Mouse (Mus musculus) CD8-positive naive resting alpha-beta T cell, adult 57 days (primary cell): ENCODE data around the gene Hdac10. TPM values are rescaled to one million over a fixed set of nuclear protein-coding genes. Genes with fewer than 3 reads are reported as not detected.

Experiments
- total RNA-seq: library from RNA; stranded (reverse); gene quantifications from one replicate; pipeline ENCODE4 v1.2.4, GENCODE M21; 2023

The Hdac10 gene
- 13.4 TPM for total RNA-seq

DNA sequence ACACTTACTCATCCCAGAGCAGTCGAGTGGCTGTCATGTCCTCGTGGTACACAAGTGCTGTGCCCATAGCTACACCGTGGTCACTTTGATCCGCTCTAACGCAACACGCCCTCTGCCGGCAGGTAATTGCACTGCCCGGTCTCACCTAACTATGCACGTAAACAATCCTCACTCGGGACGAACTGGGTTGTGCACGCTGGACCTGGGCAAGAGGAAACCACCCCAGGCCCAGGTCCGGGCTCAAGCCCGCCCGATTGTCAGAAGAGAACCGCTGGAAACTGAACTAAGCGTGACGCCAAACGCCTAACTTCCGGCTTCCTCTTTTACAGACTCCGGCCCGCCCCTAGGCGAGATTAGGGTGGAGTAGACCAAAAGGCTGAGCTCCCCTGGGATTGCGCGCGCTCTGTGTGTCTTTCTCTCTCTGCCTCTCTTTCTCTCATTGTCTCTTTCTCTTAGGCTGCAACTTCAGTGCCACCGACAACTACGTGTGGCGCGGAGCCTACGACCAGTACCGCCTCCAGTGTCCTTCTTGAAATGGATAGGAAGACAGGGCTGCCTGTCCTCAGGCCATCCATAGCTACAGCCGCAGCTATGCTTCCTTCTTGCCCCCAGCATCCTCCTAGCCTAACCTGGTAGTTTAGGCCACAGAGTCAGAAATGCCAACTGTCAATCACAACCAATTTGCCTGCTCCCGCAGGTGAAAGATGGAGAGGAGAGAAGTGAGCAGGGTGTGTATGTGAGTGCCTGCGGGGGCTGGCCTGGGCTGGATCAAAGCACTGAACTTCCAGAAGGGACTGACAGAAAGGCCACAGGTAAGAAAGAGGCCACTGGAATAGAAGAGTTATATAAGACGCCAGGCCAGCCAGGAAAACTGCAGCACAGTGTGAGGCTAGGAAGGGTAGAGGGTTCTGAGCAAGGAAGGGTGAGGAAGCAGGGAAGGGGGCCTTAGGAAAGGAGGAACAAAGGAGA lies at the start of gene Hdac10:
TSS of gene Hdac10 (minus strand) at position 319 of the 969 bp plus-strand sequence.

GRCm38 (mm10) chr15:89149271-89150040 lies 21.0 kb upstream of the Hdac10 start, which contains the start of gene Mapk11:
Mapk11 (minus strand) TSS chr15:89149628.

GRCm38 (mm10) chr15:89140659-89141252 lies 12.3 kb upstream of the Hdac10 start, which contains the start of gene Mapk12:
Mapk12 (minus strand) TSS chr15:89140703.

GRCm38 (mm10) chr15:89122649-89123366 lies 5.7 kb downstream of the Hdac10 start, which contains the start of gene Tubgcp6:
Tubgcp6 (minus strand) TSS chr15:89123112.

GRCm38 (mm10) chr15:89088607-89089247 lies 39.8 kb downstream of the Hdac10 start, which contains the start of gene Selenoo:
Selenoo (plus strand) TSS chr15:89089084.

GRCm38 (mm10) chr15:89074613-89075477 lies 53.7 kb downstream of the Hdac10 start, which contains the start of gene Trabd:
Trabd (plus strand) TSS chr15:89075124.

Other genes starting within 250 kb of the Hdac10 start
- not detected for gene Ttll8, start 174.3 kb downstream of the Hdac10 start, total RNA-seq
- gene Mlc1, start 149.7 kb downstream of the Hdac10 start, total RNA-seq: not detected
- gene Mov10l1, start 145.8 kb downstream of the Hdac10 start, total RNA-seq: not detected
- gene Panx2, start 69.0 kb downstream of the Hdac10 start, total RNA-seq: not detected
- gene Trabd, start 53.6 kb downstream of the Hdac10 start, total RNA-seq: 39.5 TPM
- gene Selenoo, start 39.6 kb downstream of the Hdac10 start, total RNA-seq: 22.8 TPM
- 33.7 TPM for gene Tubgcp6, start 5.6 kb downstream of the Hdac10 start, total RNA-seq
- 0.37 TPM for gene Mapk12, start 12.0 kb upstream of the Hdac10 start, total RNA-seq
- gene Mapk11, start 20.9 kb upstream of the Hdac10 start, total RNA-seq: 7.1 TPM
- 1.8 TPM for gene Plxnb2, start 52.1 kb upstream of the Hdac10 start, total RNA-seq
- 24.3 TPM for gene Dennd6b, start 67.8 kb upstream of the Hdac10 start, total RNA-seq
- 38.3 TPM for gene Ppp6r2, start 82.9 kb upstream of the Hdac10 start, total RNA-seq
- gene Sbf1, start 186.6 kb upstream of the Hdac10 start, total RNA-seq: 424 TPM
- not detected for gene Adm2, start 194.0 kb upstream of the Hdac10 start, total RNA-seq
- not detected for gene Miox, start 205.7 kb upstream of the Hdac10 start, total RNA-seq
- gene Lmf2, start 227.0 kb upstream of the Hdac10 start, total RNA-seq: 33.6 TPM
- gene Ncaph2, start 227.0 kb upstream of the Hdac10 start, total RNA-seq: 117 TPM
- gene Sco2, start 245.1 kb upstream of the Hdac10 start, total RNA-seq: 17.8 TPM
- gene Tymp, start 248.3 kb upstream of the Hdac10 start, total RNA-seq: 0.49 TPM